Mouse (Mus musculus): ENCODE results near the gene Vmn1r53.
"Not testable (repeated sequence)": the region's sequence is repeated elsewhere in the genome, so short reads cannot be mapped to it uniquely, and the experiment has no call there.

Vmn1r53 gene

GRCm38 (mm10) chr6:90224338-90224737, at the start of gene Vmn1r53:
TSS of gene Vmn1r53 (minus strand) at chr6:90224438.
- in situ Hi-C loops (cut with MseI, MboI) = no loop called here

DNA sequence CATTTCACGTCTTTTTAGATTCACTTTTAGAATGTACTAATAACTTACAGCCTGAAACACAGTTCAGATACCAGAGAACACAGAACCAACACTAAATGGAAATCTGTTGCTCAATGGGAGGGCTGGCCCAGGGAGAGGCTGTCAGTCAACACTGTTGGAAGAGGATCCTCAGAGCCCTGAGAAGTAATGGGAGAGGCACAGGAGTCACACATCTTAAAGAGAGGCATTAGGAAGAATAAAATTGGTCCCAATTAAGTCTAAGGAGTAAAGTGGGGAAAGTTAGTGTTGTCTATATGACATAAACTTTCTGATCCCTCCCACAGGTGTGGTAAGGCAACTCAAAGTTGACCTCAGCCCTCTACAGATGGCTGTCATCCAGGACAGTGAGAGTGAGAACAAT, 21.8 kb upstream of the Vmn1r53 start, which contains the start of gene Vmn1r54:
Gene Vmn1r54 (plus strand): TSS at position 301 of the 400 bp plus-strand sequence.
- in situ Hi-C loops (cut with MseI, MboI) = no loop called here

DNA sequence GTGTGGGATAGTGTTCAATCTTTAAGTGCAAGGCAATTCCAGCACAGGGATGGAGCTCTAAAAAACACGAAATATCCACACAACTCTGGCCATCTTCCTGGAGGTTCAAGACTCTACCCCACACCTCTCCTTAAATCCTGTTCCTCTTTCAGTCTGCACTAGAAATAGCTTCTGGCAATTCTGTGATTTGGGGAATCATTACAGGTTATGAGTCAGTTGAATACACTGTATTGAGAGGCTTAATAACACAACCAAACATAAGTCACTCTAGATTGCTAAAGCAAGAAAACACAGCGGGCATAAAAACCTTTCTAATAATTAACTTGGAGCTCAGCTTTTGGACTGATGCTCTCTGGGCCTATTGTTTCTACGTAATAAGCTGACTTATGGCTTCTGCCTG, 19.8 kb upstream of the Vmn1r53 start:
- in situ Hi-C loops (cut with MseI, MboI) = no loop called here

DNA sequence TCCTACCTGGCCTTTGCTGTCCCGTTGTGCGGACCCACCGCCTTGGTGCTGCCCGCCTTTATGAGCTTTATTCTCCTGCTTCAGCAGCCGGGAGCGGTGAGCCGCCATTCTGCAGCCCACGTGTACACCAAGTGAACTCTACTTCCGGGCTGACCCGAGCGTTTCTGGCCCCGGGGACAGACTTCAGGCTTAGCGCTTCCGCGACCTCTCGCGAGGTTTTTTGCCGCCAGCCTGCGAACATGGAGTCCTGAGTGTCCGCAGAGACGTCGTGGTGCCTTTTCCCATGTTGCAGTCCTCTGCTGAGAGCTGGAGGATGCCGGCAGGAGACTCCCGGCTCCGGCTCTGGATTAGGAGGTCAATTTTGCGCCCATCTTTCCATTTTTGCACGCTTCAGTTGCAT, 8.4 kb upstream of the Vmn1r53 start:
- in situ Hi-C loops (cut with MseI, MboI) = no loop called here

- in situ Hi-C loops (cut with MseI, MboI) = not testable (repeated sequence)
Observed at GRCm38 (mm10) chr6:90232114-90232513, 7.9 kb upstream of the Vmn1r53 start.

- in situ Hi-C loops (cut with MseI, MboI) = not testable (repeated sequence)
Observed at GRCm38 (mm10) chr6:90202493-90202892, 21.7 kb downstream of the Vmn1r53 start, which contains the start of gene V1ra8. TSS of gene V1ra8 (plus strand) at chr6:90202793.

DNA sequence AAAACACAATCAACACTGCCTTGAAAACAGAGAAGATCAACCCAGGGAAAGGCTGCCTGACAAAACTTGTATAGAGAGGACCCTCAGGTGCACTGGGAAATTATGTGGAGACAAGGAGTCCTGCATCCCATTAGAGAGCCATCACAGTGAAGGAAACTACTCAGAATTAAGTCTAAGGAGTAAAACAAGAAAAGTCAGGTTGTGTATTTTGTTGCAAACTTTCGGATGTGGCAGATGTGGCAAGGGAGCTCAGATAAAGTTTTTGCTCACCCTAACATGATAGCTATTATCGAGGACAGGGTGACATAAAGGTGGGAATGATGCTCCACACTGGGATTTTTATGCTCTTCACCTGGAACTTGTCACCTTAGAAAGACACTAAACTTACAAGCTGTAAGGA, 49.7 kb downstream of the Vmn1r53 start, which contains the start of gene Vmn1r52:
Gene Vmn1r52 (plus strand): TSS at position 301 of the 400 bp plus-strand sequence.
- in situ Hi-C loops (cut with MseI, MboI) = no loop called here

All from mouse trophoblast stem cell (cell line).